Mouse (Mus musculus) megakaryocyte-erythroid progenitor cell, adult 5-6 weeks (primary cell): ENCODE results near the gene Cdt1. TPM values are rescaled to one million over a fixed set of nuclear protein-coding genes. Genes with fewer than 3 reads are reported as not detected.

Experiments
- ATAC-seq: replicated peaks from 2 replicates; pipeline ENCODE4 v1.8.0; 2016; ENCODE audit warnings: mild to moderate bottlenecking, inconsistent platforms; ENCODE audit not compliant: severe bottlenecking, poor library complexity, low FRiP score, low TSS enrichment
- total RNA-seq, 2 experiments: library from RNA; stranded (forward) in 1 of 2; stranded (reverse) in 1 of 2; fragments of 200-1000, 215-1000 nt in 1 of 2; fragments of >200 nt in 1 of 2; fragmentation: Nextera tagmentation in 1 of 2; gene quantifications; 2 replicates each; pipeline ENCODE4 v1.2.3; 2014 to 2017

Gene Cdt1
- total RNA-seq, 2 experiments from 2014 or later, result 70.6 to 133 TPM

DNA sequence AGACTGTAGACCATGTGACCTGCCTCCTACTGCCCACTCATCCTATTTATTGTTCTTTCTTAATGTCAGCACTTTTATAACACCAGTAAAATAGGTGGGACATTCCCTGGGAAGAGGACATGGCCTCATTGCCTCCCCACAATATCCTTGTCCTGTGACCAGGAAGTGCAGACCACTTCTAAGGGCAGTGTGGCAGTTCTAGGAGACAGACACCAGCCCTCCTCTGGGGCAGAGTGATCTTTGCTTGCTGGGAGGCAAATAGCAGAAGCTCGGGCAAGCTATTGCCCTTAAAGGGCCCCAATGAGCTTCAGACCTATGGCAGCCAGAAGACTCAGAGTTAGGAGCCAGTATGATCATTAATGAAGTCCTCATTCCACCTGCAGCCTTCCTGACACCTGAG is 36.8 kb downstream of the Cdt1 start:
- ATAC-seq, result no peak

- no peak for ATAC-seq
These were observed 37.6 kb downstream of the Cdt1 start for GRCm38 (mm10) chr8:122605367-122605766.

DNA sequence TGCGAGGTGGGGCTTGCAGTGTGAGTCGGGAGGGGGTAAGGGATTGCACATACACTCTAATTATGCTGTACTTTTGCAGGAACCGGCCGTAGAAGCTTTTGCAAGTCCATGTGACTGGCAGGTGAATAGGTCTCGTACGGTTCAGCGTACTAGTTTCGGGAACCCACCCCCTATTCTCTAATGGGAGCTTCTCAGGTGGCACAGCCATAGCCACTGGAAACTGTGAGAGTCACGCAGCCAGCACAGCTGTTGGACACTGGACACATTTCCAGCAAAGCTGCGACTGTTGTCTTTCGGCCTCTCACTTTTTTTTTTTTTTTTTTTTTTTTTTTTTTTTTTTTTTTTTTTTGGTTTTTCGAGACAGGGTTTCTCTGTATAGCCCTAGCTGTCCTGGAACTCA is 39.0 kb downstream of the Cdt1 start:
- ATAC-seq, result no peak

- ATAC-seq, result no peak
These were observed 42.4 kb downstream of the Cdt1 start for GRCm38 (mm10) chr8:122610209-122610608.

DNA sequence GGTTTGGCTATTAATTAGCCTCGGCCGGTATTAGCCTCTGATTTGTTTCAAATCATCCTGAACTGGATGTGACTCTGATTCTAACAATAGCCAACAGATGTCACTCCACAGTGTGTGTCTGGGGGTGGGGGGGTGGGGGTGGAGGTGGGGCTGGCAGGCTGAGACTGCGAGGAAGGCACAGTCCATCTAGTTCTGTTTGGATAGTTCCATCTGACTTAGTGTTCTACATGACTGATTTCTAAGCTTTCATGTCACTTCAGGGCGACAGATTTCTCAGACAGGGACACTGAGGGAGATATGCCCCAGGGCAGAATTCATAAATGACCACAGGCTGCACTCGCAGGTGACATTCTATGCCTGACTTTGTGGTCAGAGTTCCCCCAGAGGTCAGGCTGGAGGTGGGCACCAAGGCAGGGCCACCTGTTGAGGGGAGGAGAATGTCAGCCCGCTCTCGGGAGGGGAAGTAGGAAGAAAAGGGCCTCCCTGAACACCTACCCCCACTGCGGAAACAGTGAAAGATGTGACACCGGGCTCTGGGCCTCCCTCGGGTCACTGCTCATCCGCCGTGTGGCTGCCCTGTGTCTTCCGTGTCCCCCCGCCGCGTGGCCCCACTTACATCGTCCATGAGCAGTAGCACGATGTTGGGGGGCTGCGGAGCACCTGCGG is 42.9 kb downstream of the Cdt1 start:
- ATAC-seq, result peak; percentile 41

DNA sequence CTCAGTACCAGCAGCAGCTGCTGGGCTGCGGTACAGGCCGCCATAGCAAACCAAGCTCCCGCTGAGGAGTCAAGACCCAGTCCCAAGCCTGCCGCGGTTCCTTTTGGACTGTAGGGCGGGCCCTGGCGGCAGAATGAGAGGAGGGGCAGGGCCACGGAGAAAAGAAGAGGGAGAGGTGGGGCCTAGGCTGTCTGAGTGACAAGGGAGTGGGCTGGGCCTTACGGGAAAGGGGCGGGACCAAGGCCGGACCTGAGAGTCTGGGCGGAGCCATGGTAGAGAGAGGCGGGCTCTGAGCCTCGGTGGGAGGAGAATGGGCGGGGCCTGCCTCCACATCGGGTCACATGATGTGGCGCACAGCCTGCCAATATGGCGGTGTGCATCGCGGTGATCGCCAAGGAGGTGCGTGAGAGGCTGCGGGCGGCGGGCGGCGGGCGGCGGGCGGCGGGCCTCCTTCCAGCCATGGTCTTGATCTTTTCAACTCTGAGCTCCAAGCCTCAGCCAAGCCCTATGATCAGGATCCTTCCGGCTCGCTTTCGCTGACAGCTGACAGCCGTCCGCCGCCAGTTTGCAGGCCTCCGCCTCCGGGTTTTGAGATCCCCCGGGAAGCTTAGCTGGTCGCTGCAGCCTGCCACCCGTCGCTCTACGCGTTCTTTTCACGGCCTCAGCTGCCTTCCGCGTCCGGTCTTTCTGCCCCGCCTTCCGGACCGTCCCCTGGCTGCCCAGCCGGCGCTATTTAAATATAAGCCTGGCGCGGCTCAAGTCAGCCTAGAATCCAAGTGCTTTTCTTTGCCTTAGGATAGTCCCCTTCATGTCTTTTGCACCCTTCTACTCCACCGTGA is 43.7 kb downstream of the Cdt1 start, which contains the start of the genes Galns and Trappc2l:
Gene Galns, minus strand, starts transcription at position 169 of the 839 bp plus-strand sequence.
Gene Trappc2l, plus strand, starts transcription at position 346 of the 839 bp plus-strand sequence.
- peak; percentile 97 for ATAC-seq

GRCm38 (mm10) chr8:122616181-122616905 is 48.5 kb downstream of the Cdt1 start:
- no peak for ATAC-seq

- ATAC-seq, result 0 out of 2 replicates have a peak, but pooled peaks have one; percentile 40
These were observed 50.2 kb downstream of the Cdt1 start for GRCm38 (mm10) chr8:122617947-122618546.

DNA sequence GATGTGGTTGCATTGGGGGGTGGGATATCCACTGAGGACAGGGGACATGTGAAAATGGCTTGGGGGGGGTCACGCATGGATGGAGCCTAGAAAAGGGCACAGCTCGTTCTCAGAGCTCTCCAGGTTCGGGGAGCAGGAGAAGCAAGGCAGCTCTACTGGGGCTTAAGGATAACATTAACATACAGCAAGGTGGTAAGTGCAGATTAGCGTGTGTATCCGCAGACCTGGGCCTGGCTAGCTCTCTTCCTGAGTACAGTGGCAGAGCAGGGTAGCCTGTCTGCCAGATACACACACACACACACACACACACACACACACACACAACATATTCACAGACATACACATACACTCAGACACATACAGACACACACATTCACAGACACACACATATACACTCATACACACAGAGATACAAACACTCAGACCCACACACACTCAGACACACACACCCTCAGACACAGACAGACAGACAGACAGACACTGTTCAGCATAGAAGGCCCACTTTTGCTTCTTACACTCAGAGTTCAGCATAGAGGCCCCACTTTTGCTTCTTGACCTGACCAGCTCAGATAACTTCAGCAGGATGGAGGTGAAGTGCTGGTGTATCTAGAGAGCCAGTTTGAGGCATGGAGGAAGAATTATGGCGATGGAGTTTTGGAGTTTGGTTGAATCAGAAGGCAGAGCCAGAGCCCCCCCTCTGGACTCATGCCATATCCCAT is 51.0 kb downstream of the Cdt1 start:
- peak; percentile 86 for ATAC-seq

GRCm38 (mm10) chr8:122620446-122620845 is 52.6 kb downstream of the Cdt1 start:
- no peak for ATAC-seq

GRCm38 (mm10) chr8:122622727-122623126 is 54.9 kb downstream of the Cdt1 start, which contains the start of gene Pabpn1l:
Gene Pabpn1l, minus strand, starts transcription at chr8:122622739.
- no peak for ATAC-seq

Other genes starting within 250 kb of the Cdt1 start
- gene Trhr2, start 207.3 kb upstream of the Cdt1 start, total RNA-seq (2014; fragmentation: Nextera tagmentation), result not detected in 2 replicates
- not detected in 2 replicates for gene Trhr2, start 207.3 kb upstream of the Cdt1 start, total RNA-seq (2017)
- gene Zc3h18, start 191.4 kb upstream of the Cdt1 start, total RNA-seq (2014; fragmentation: Nextera tagmentation), result 69.7 and 77.5 TPM in 2 replicates
- gene Zc3h18, start 191.4 kb upstream of the Cdt1 start, total RNA-seq (2017), result 81.4 and 93.2 TPM in 2 replicates
- not detected in 2 replicates for gene Il17c, start 146.0 kb upstream of the Cdt1 start, total RNA-seq (2014; fragmentation: Nextera tagmentation)
- gene Il17c, start 146.0 kb upstream of the Cdt1 start, total RNA-seq (2017), result not detected in 2 replicates
- gene Cyba, start 135.1 kb upstream of the Cdt1 start, total RNA-seq (2014; fragmentation: Nextera tagmentation), result 66.0 and 69.7 TPM in 2 replicates
- 25.4 and 28.7 TPM in 2 replicates for gene Cyba, start 135.1 kb upstream of the Cdt1 start, total RNA-seq (2017)
- gene Mvd, start 124.6 kb upstream of the Cdt1 start, total RNA-seq (2014; fragmentation: Nextera tagmentation), result 2.4 and 2.9 TPM in 2 replicates
- gene Mvd, start 124.6 kb upstream of the Cdt1 start, total RNA-seq (2017), result 0.14 and 1.8 TPM in 2 replicates
- gene Snai3, start 107.3 kb upstream of the Cdt1 start, total RNA-seq (2014; fragmentation: Nextera tagmentation), result 2.2 TPM in 1 of 2 replicates, not detected in the other
- not detected in 2 replicates for gene Snai3, start 107.3 kb upstream of the Cdt1 start, total RNA-seq (2017)
- gene Rnf166, start 92.0 kb upstream of the Cdt1 start, total RNA-seq (2014; fragmentation: Nextera tagmentation), result 33.2 and 37.2 TPM in 2 replicates
- gene Rnf166, start 92.0 kb upstream of the Cdt1 start, total RNA-seq (2017), result 23.7 and 40.2 TPM in 2 replicates
- gene Ctu2, start 91.9 kb upstream of the Cdt1 start, total RNA-seq (2014; fragmentation: Nextera tagmentation), result 16.4 and 31.6 TPM in 2 replicates
- 14.8 and 15.7 TPM in 2 replicates for gene Ctu2, start 91.9 kb upstream of the Cdt1 start, total RNA-seq (2017)
- 84.0 and 93.5 TPM in 2 replicates for gene Piezo1, start 16.7 kb upstream of the Cdt1 start, total RNA-seq (2014; fragmentation: Nextera tagmentation)
- gene Piezo1, start 16.7 kb upstream of the Cdt1 start, total RNA-seq (2017), result 31.1 and 31.5 TPM in 2 replicates
- 228 and 254 TPM in 2 replicates for gene Aprt, start 8.9 kb downstream of the Cdt1 start, total RNA-seq (2014; fragmentation: Nextera tagmentation)
- gene Aprt, start 8.9 kb downstream of the Cdt1 start, total RNA-seq (2017), result 55.1 and 106 TPM in 2 replicates
- 21.7 and 31.5 TPM in 2 replicates for gene Galns, start 43.4 kb downstream of the Cdt1 start, total RNA-seq (2014; fragmentation: Nextera tagmentation)
- 3.8 and 8.2 TPM in 2 replicates for gene Galns, start 43.4 kb downstream of the Cdt1 start, total RNA-seq (2017)
- 24.4 and 27.7 TPM in 2 replicates for gene Trappc2l, start 43.6 kb downstream of the Cdt1 start, total RNA-seq (2014; fragmentation: Nextera tagmentation)
- 10.2 and 19.6 TPM in 2 replicates for gene Trappc2l, start 43.6 kb downstream of the Cdt1 start, total RNA-seq (2017)
- not detected in 2 replicates for gene Pabpn1l, start 54.7 kb downstream of the Cdt1 start, total RNA-seq (2014; fragmentation: Nextera tagmentation)
- not detected in 2 replicates for gene Pabpn1l, start 54.7 kb downstream of the Cdt1 start, total RNA-seq (2017)
- 78.3 and 79.6 TPM in 2 replicates for gene Cbfa2t3, start 131.1 kb downstream of the Cdt1 start, total RNA-seq (2014; fragmentation: Nextera tagmentation)
- 7.8 and 15.4 TPM in 2 replicates for gene Cbfa2t3, start 131.1 kb downstream of the Cdt1 start, total RNA-seq (2017)
- gene Acsf3, start 207.5 kb downstream of the Cdt1 start, total RNA-seq (2014; fragmentation: Nextera tagmentation), result 9.8 and 14.7 TPM in 2 replicates
- gene Acsf3, start 207.5 kb downstream of the Cdt1 start, total RNA-seq (2017), result 5.8 and 9.5 TPM in 2 replicates